In genomic region chr2:59159961-59160604, GRCm38 (mm10) we compare ENCODE assay signal across 7 mouse cellular contexts. TPM values are rescaled to one million over a fixed set of nuclear protein-coding genes. Genes with fewer than 3 reads are reported as not detected.
DNase-seq lines count a peak whose midpoint lies in the region; ATAC-seq and TF ChIP-seq lines count a peak whose summit lies in the region.

No protein-coding gene starts in this region.

- H3K4me2 ChIP-seq in forebrain, postnatal 0 days (ENCODE audit: low read depth), result peak overlapping the region; percentile 79
- H3K4me2 ChIP-seq in midbrain, postnatal 0 days (ENCODE audit: low read depth, low read length, poor library complexity, severe bottlenecking), result peak overlapping the region; percentile 71

- no peak for TF ChIP-seq CTCF in liver, adult 2 months (IDR thresholded peaks at IDR 0.05; ENCODE audit: low read depth, low read length)
- no peak for TF ChIP-seq CTCF in cerebellum, adult 2 months (IDR thresholded peaks at IDR 0.05; ENCODE audit: borderline replicate concordance, insufficient read depth, low read depth, low read length)
- no peak for TF ChIP-seq CTCF in forebrain, postnatal 0 days (IDR thresholded peaks at IDR 0.05; ENCODE audit: low read depth)
- no peak for TF ChIP-seq CTCF in midbrain, postnatal 0 days (IDR thresholded peaks at IDR 0.05)

- H3K79me2 ChIP-seq in liver, adult 2 months (ENCODE audit: control insufficient read depth, insufficient read depth, low read length), result peaks cover 13% of the 10 kb centered on the region; the same call in 1 of the 2 replicates

- peak; percentile 7 for ATAC-seq in forebrain, postnatal 0 days
- ATAC-seq in midbrain, postnatal 0 days (ENCODE audit: low FRiP score), result peak; percentile 26
- ATAC-seq in megakaryocyte-erythroid progenitor cell, adult 5-6 weeks (replicated peaks; ENCODE audit: low FRiP score, low TSS enrichment, poor library complexity, severe bottlenecking), result no peak

- no peak for TF ChIP-seq POLR2A in liver, adult 2 months (IDR thresholded peaks at IDR 0.05; ENCODE audit: extremely low read depth, insufficient read depth, low read length)
- TF ChIP-seq POLR2A in cerebellum, adult 2 months (IDR thresholded peaks at IDR 0.05; ENCODE audit: borderline replicate concordance, insufficient read depth, low read length), result no peak

- H3K36me3 ChIP-seq in liver, adult 2 months (ENCODE audit: control insufficient read depth, insufficient read depth, low read length), result no peaks in the 10 kb centered on the region
- no peaks in the 10 kb centered on the region for H3K36me3 ChIP-seq in forebrain, postnatal 0 days (ENCODE audit: insufficient read depth)
- no peaks in the 10 kb centered on the region for H3K36me3 ChIP-seq in midbrain, postnatal 0 days (ENCODE audit: insufficient read depth, low read length)

- H3K27ac ChIP-seq in liver, adult 2 months (replicated peaks; ENCODE audit: insufficient read depth, low read depth, low read length), result 0 out of 2 replicates have a peak overlapping the region, but pooled peaks have one; percentile 36
- H3K27ac ChIP-seq in cerebellum, adult 2 months (ENCODE audit: insufficient read depth, low read length), result no peak overlapping the region
- no peak overlapping the region for H3K27ac ChIP-seq in forebrain, postnatal 0 days (ENCODE audit: low read depth, low read length)
- H3K27ac ChIP-seq in midbrain, postnatal 0 days (ENCODE audit: low read depth, low read length), result peak overlapping the region; percentile 51; the same call in 1 of the 2 replicates

- H3K4me1 ChIP-seq in liver, adult 2 months (ENCODE audit: control insufficient read depth, insufficient read depth, low read length), result peaks cover 14% of the 10 kb centered on the region
- H3K4me1 ChIP-seq in cerebellum, adult 2 months (ENCODE audit: control insufficient read depth, insufficient read depth, low read length), result peaks cover 6% of the 10 kb centered on the region; the same call in 1 of the 2 replicates
- peaks cover 4% of the 10 kb centered on the region for H3K4me1 ChIP-seq in forebrain, postnatal 0 days (ENCODE audit: insufficient read depth)
- peaks cover 9% of the 10 kb centered on the region; the same call in 1 of the 2 replicates for H3K4me1 ChIP-seq in midbrain, postnatal 0 days (ENCODE audit: insufficient read depth, low read length)

- peak overlapping the region; percentile 49 for H3K4me3 ChIP-seq in liver, adult 2 months (ENCODE audit: insufficient read depth, low read depth, low read length)
- H3K4me3 ChIP-seq in cerebellum, adult 2 months (replicated peaks; ENCODE audit: insufficient read depth, low read depth, low read length), result peak overlapping the region; percentile 65
- H3K4me3 ChIP-seq in forebrain, postnatal 0 days (ENCODE audit: low read depth, low read length), result peak overlapping the region; percentile 69
- peak overlapping the region; percentile 92 for H3K4me3 ChIP-seq in midbrain, postnatal 0 days (ENCODE audit: low read depth, low read length)

- H3K9me3 ChIP-seq in forebrain, postnatal 0 days (ENCODE audit: low read length), result no peaks in the 10 kb centered on the region
- H3K9me3 ChIP-seq in midbrain, postnatal 0 days (ENCODE audit: low read length), result no peaks in the 10 kb centered on the region

- H3K27me3 ChIP-seq in liver, adult 2 months (ENCODE audit: control insufficient read depth, insufficient read depth, low read length), result no peaks in the 10 kb centered on the region
- no peaks in the 10 kb centered on the region for H3K27me3 ChIP-seq in cerebellum, adult 2 months (ENCODE audit: control insufficient read depth, insufficient read depth, low read length)
- H3K27me3 ChIP-seq in forebrain, postnatal 0 days (ENCODE audit: insufficient read depth, low read length), result no peaks in the 10 kb centered on the region
- H3K27me3 ChIP-seq in midbrain, postnatal 0 days (ENCODE audit: insufficient read depth, low read length), result no peaks in the 10 kb centered on the region

- DNase-seq in liver, adult 2 months (ENCODE audit: extremely low read depth, low read depth, low spot score), result peak; percentile 89
- DNase-seq in liver, result no peak
- peak in 1 of 2 experiments; percentile 60 for DNase-seq in cerebellum, adult 2 months
- DNase-seq in forebrain, postnatal 0 days, result no peak
- peak; percentile 54 for DNase-seq in kidney, postnatal 10 days
- DNase-seq in midbrain, postnatal 0 days (ENCODE audit: low spot score), result peak; percentile 40

- under 1% methylated on average over 16 of the region's 16 CpGs for WGBS in liver, adult 2 months
- 2% methylated on average over 16 of the region's 16 CpGs for WGBS in cerebellum, adult 2 months
- WGBS in forebrain, postnatal 0 days, result 1% methylated on average over 16 of the region's 16 CpGs
- 0% methylated on average over 13 of the region's 16 CpGs for WGBS in midbrain, postnatal 0 days

- H3K9ac ChIP-seq in liver, adult 2 months (ENCODE audit: low read depth, low read length), result peak overlapping the region; percentile 7; the same call in 1 of the 2 replicates
- H3K9ac ChIP-seq in forebrain, postnatal 0 days, result peak overlapping the region; percentile 62
- H3K9ac ChIP-seq in midbrain, postnatal 0 days (replicated peaks; ENCODE audit: low read length, poor library complexity, severe bottlenecking), result peak overlapping the region; percentile 64

RNA-seq across cellular contexts. Expression of gene Ccdc148, which starts 0.4 kb away (rescaled TPM):
- 0.74 and 0.92 TPM in 2 replicates for total RNA-seq in liver, adult 2 months (2014; rRNA removed)
- polyA plus RNA-seq in liver, adult 2 months (2012; rRNA removed), result 0.05 and 0.06 TPM in 2 replicates
- polyA plus RNA-seq in cerebellum, adult 2 months (2012; rRNA removed), result 3.8 and 4.0 TPM in 2 replicates
- 5.3 and 5.8 TPM in 2 replicates for total RNA-seq in forebrain, postnatal 0 days (2014; rRNA removed)
- polyA plus RNA-seq in forebrain, postnatal 0 days (2015; fragmentation: Nextera tagmentation; extraction: Ambion mirVana), result 3.5 and 6.9 TPM in 2 replicates
- 5.3 and 6.0 TPM in 2 replicates for total RNA-seq in midbrain, postnatal 0 days (2014; rRNA removed)
- 6.5 and 7.7 TPM in 2 replicates for polyA plus RNA-seq in midbrain, postnatal 0 days (2015; fragmentation: Nextera tagmentation; extraction: Ambion mirVana)
- total RNA-seq in megakaryocyte-erythroid progenitor cell, adult 5-6 weeks (2014; fragmentation: Nextera tagmentation), result 0.28 and 0.42 TPM in 2 replicates
- not detected in 2 replicates for total RNA-seq in megakaryocyte-erythroid progenitor cell, adult 5-6 weeks (2017)

RNA-seq across cellular contexts. Expression of gene Pkp4, which starts 0.6 kb away (rescaled TPM):
- 38.4 and 43.8 TPM in 2 replicates for total RNA-seq in liver, adult 2 months (2014; rRNA removed)
- polyA plus RNA-seq in liver, adult 2 months (2012; rRNA removed), result 42.7 and 53.3 TPM in 2 replicates
- 200 and 203 TPM in 2 replicates for polyA plus RNA-seq in cerebellum, adult 2 months (2012; rRNA removed)
- total RNA-seq in forebrain, postnatal 0 days (2014; rRNA removed), result 83.9 and 97.6 TPM in 2 replicates
- 19.1 and 20.1 TPM in 2 replicates for polyA plus RNA-seq in forebrain, postnatal 0 days (2015; fragmentation: Nextera tagmentation; extraction: Ambion mirVana)
- total RNA-seq in midbrain, postnatal 0 days (2014; rRNA removed), result 87.1 and 105 TPM in 2 replicates
- polyA plus RNA-seq in midbrain, postnatal 0 days (2015; fragmentation: Nextera tagmentation; extraction: Ambion mirVana), result 19.3 and 21.6 TPM in 2 replicates
- 18.0 and 19.9 TPM in 2 replicates for total RNA-seq in megakaryocyte-erythroid progenitor cell, adult 5-6 weeks (2014; fragmentation: Nextera tagmentation)
- total RNA-seq in megakaryocyte-erythroid progenitor cell, adult 5-6 weeks (2017), result 10.1 and 11.0 TPM in 2 replicates

Comparison
In these comparisons a context has a peak if more than half of its experiments do, and no peak if none do; other contexts are left out.
1. DNase-seq: peak in liver, adult 2 months (single experiment), kidney, postnatal 10 days (single experiment) and midbrain, postnatal 0 days (single experiment); none in liver (single experiment) and forebrain, postnatal 0 days (single experiment).
2. H3K27ac ChIP-seq: peak in liver, adult 2 months (single experiment) and midbrain, postnatal 0 days (single experiment); none in cerebellum, adult 2 months (single experiment) and forebrain, postnatal 0 days (single experiment).
3. H3K9ac ChIP-seq: peak in every context shown above with its lines; median percentile 64 in midbrain, postnatal 0 days; 62 in forebrain, postnatal 0 days; 7 in liver, adult 2 months.
4. Peak in every context shown above with its lines, with median percentiles within 50 percentile points of each other: H3K4me3 ChIP-seq.